Mouse (Mus musculus) ES-CJ7 (cell line): ENCODE measurements around the gene Kcnd3.
"Not testable (repeated sequence)": the region's sequence is repeated elsewhere in the genome, so short reads cannot be mapped to it uniquely, and the experiment has no call there.

Source experiments
- DNase-seq: peaks from one replicate; pipeline ENCODE4 v3.0.0; 2011; ENCODE audit warnings: low read depth, low spot score

The Kcnd3 gene

DNA sequence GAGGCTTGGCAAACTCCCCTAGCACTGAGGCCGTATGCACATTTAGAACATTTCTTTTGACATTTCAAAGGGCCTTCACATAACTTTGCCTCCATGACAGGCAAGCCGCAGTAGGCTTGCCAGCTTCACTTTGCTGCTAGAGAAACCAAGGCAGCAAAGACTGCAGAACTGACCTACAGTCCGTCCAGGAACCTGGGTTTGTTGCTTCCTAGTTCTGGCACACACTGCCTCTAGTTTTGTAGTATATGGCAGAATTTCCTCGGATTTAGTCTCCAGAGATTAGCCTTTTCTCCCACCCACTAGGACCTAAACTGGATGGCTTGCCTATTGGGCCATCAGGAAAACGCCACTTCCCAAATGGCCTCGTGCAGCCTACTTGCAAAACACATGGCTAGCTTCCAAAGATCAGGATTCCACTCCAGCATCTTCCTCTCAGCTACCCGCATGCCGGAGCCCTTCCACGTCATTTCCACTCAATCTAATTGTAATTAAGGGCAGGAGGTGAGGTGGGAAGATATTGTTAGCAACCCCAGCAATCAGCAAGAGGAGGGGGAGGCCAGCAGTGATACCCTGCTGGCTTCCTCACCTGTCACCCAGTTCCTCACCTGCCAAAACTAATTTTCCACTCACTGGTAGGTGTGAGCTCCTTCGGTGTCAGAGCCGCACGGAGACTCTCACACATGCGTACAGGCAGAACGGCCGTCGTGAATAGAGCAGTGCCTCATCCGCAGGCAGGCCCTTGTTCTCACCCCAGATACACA lies 244.4 kb downstream of the Kcnd3 start:
- no peak for DNase-seq

DNA sequence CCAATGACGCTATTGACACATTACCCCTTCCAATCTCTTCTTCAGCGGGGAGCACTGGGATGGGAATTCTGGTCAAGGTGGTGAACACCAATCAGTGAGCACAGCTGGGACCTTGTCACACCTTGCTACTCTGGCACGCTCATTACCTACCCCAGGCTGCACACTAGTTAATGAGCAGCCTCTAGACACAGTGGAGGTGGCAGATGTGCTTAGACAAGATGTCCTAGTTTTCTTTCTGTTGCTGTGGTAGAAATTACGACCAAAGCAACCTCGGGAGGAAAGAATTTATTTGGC lies 245.0 kb downstream of the Kcnd3 start:
- no peak for DNase-seq

DNA sequence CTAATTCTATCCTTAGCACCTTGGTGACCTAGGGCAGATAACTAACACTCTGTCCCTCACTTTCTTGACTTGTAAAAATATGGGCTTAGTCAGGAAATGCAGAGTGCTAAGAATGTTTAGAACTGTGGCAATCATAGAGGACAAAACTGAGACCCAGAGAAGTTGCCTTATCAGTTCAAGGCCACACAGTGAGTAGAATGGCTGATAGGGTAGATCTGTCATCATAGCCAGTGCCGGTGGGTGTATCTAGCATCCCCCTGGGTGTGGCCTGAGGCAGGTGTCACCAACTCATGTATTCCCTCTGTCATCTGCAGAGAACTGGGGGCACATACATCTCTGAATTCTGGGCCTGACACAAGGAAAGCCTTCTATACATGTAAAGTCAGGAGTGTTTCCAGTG lies 246.2 kb downstream of the Kcnd3 start:
- DNase-seq, result no peak

DNA sequence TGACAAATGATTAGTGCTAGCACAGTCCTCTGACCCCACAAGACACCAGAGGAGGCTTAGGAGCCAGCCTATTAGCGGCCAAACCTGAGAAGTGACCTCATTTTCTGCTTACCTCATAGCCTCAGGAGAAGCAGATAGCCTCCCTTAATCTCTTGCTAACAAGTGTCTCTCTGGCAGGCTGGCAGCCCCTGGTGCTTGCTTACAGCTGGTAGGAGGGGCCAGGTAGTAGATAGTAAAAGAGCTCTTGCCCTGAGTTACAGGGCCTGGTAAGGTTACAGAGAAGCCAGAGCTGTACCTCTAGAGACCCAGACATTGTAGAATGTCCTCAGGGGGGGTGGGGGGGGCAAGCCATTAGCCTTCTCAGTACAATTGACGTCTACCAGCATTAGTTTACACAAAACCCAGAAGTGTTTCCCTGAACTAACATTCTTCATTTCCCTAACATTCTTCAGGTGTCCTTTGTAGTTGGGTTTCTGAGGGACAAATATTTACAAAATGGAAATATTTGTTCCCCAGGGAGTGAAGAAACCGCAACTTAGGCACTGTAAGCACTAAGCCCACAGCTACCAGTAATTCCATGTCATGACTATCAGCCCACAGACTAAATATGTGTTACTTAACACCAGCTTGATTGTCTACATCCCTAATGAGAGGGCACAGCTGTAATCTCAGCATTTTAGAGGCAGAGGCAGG lies 247.3 kb downstream of the Kcnd3 start:
- no peak for DNase-seq

DNA sequence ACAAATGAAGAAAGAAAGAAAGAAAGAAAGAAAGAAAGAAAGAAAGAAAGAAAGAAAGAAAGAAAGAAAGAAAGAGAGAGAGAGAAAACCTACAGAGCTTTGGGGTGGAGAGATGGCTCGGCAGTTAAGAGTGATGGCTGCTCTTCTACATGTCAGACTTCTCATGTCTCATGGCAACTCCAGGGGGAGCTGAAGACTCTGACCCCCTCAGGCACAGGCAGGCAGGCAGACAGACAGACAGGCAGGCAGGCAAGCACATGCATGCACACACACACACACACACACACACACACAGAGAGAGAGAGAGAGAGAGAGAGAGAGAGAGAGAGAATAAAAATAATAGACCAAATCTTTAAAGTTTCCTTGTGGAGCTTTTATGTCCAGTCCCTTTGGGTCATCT lies 248.7 kb downstream of the Kcnd3 start:
- not testable (repeated sequence) for DNase-seq

DNA sequence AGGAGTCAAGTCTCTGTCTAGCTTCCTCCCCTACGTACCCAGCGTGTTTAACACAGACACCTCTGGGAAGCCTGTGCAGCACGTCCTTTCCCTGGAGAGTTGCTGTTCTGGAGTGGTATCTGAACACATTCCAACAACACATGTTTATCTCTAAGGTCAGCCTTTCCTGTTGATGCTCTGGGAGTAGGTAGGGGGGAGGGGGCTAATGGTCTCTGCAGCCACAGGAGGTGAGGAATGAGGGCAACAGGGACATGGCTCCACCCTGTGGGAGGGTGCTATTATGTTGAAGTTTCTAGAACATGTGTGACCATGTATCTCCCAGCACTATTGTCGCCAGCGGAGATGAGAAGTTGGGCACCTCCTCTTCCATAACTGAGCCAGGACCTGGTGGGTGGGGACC lies 249.3 kb downstream of the Kcnd3 start:
- DNase-seq, result no peak

DNA sequence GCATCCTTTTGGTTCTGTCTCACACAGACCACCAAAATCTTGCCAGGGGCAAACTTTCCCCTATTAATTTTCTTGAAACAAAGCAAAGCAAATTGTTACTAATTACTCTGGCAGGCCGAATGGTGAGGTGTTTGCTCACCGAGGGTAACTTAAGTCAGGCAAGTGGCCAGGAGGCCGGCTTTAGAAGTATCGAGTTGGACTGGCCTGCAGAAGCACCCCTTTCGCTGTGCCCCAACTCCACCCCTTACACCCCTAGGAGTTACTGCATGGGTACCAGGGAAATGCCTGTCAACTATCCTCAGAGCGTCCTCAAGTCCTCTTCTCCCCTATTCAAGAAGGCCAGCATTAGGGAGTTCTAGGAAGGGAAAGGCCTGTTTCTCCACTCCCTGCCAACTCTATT lies 251.4 kb downstream of the Kcnd3 start:
- DNase-seq, result no peak

DNA sequence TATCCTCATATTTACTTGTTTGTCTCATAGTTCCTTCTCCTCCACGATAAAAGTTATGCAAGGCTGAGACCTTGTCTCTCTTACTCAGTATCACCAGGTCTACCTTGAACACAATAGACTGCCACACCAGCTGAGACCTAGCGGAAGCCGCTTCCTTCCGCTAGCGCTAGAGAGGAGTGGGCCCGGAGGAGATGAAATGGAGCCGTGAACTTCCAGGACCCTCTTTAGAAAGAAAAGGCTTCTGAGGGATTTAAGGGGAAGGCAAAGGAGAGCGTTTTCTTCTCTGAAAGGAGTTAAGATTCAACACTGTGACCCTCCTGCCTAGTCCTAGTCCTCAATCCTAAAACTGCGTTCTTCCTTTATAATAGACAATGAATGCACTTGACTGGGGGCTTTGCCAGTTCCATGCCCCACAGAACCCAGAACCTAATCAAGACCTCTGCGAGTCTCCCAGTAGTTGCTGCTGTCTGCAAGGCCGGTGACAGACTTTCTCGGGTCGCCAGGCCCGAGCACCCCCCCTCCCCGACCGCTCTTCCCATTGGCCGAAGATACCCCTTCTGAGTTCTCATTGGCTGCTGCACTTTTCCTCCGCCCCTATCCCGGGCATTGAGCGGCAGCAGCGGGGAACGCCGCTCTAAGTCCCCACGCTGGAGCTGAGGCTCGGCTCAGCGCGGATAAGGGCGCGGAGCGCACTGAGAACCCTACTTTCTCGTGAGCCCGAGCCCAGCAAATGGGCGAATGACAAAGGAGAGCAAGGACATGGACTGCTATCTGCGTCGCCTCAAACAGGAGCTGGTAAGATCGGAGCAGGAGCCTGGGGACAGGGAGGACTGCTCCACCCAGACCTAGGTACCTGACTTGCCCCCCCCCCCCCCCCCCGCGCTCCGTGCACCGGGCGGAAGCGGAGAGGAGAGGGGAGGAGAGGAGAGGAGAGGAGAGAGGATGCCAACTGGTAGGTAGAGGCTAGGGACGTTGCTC lies 252.2 kb downstream of the Kcnd3 start, which contains the start of gene Inka2:
Inka2 (plus strand) TSS at position 569 of the 978 bp plus-strand sequence.
- DNase-seq, result peak; percentile 82

DNA sequence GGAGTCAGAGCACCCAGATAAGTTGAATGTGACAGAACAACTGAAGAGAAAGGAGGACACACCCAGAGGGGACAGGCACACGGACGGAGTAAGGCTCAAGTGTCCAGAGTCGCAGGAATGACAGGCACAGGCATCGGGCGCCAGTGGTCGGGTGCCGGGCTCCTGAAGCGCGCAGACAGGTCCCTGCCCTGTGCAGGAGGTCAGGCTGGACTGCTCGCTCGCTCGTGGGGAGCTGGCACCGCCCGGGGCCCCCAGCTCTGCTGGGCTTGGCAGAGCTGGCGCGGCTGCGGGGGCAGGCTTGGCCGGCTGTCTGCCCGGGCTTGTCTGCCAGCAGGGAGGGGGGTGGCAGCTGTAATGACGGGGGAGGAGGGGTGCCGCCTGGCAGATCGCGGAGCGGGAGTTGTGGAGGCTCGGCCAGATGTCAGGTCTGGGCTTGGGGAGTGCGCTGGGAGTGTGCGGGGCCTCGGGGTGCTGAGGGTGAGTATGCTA lies 253.0 kb downstream of the Kcnd3 start:
- DNase-seq, result no peak

DNA sequence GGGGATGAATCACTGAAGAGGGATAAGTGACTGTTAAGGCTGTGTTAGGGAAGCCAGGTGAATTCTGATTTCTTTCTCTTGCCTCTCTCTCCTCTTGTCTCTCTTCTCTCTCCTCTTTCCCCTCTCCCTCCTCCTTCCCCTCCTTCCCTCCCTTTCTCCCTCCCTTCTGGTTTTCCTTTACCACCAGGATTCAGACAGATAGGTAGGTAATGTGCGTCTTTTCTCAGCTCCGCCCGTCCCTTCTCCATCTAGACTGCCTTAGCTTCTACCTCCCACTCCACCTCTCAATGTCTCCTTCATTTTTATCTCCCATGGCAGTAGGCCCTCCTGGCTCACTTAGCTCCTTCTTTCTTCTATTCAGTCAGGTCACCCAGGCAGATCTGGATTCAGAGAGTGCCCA lies 253.4 kb downstream of the Kcnd3 start:
- DNase-seq, result no peak

DNA sequence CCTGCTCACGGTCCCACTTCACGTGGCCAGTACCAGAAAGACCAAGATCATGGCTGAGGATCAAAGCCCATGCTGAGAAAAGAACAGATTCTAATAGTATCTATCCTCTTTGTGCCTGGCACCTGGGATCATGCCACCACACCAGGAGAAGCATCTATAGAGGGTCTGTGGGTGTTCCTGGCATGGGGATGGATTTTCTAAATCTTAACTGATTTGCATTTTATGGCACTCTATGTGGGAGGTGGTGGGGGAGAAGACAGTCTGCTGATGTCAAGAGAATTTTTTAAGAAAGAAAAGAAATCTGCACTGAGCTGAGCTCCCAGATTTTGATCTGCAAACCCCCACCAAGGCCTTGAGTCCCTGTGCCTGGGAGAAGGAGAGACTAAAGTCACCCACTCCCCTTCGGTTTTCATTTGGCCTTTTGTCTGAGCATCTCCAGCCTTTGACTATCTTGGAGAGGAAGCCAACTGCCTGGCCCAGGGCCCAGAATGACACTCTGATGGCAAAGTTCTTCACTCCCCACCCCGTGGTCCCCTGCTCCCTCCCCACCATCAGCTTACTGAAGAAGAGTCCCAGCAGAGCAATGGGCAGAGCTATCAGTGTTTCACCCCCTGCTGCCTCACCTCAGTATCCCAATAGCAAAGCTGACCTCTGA lies 254.4 kb downstream of the Kcnd3 start:
- DNase-seq, result no peak

DNA sequence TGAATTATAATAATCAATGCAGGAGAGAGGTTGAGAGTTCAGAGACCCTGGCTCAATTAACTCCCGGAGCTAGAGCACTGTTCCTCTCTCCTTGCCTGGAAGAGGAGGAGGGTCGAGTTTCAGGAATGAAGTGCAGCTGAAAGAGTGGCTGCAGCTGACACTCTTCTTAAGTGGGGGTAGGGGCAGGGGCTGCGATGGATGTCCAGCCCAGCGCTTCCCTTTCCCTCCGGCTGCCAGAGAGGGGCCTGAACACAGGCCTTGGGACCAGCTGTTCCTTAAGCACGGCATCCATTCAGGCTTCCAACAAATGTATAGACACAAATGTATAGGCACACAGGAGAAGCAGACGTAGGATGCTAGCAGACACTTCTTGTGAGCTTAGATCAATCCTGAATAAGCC lies 255.5 kb downstream of the Kcnd3 start:
- no peak for DNase-seq

DNA sequence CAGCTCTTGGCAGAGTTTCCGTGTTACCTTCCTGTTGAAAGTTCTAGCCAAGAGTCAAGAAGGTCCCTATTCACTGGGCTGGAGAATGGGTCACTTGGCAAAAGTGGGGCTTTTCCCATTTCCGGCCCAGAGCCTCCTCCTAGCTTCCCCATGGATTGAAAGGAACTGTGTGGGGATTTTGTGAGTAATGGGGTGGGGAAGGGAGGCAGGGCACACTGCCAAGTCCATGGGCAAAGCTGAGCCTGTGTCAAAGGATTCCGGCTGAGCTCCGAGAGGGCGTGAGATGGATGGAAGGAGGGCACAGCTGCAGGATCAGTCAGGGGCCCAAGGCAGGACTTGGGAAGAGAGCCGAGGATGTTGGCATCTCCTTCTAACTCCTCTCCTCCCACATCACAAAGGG lies 258.1 kb downstream of the Kcnd3 start:
- DNase-seq, result no peak

DNA sequence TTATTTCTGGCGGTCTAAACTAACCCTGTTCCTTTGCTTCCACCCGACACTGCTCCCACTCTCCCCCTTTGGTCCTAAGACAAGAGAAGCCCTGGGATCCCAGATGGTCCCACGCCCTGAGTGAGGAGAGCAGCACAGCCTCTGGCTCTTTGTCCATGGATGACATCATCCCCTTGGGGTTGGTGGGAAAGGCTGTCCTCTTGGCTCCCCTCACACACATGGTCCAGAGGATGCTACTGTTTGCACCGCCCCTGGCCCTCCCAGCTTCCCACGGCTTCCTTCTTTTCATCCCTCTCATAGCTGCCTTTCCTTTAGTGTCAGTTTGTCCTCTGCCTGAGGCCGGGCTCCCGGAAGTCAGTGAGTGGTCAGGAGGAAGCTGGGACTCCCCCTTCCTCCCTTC lies 259.6 kb downstream of the Kcnd3 start:
- DNase-seq, result no peak

DNA sequence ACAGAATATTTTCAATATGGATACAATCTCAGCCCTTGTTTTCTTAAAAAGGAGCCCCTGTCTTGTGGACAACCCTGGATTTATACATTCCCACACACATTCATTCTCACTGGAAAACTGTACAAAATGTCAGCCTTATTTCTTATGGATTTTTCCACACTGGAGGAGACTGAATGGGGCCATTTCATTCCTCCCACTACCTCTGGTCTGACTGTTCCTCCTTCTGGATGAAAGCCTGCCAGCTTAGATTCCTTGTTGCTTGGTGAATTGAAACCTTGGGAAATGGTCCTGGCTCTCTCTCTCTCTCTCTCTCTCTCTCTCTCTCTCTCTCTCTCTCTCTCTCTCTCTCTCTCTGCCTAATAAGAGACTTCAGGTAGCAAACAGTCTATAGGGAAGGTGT lies 260.7 kb downstream of the Kcnd3 start:
- no peak for DNase-seq

DNA sequence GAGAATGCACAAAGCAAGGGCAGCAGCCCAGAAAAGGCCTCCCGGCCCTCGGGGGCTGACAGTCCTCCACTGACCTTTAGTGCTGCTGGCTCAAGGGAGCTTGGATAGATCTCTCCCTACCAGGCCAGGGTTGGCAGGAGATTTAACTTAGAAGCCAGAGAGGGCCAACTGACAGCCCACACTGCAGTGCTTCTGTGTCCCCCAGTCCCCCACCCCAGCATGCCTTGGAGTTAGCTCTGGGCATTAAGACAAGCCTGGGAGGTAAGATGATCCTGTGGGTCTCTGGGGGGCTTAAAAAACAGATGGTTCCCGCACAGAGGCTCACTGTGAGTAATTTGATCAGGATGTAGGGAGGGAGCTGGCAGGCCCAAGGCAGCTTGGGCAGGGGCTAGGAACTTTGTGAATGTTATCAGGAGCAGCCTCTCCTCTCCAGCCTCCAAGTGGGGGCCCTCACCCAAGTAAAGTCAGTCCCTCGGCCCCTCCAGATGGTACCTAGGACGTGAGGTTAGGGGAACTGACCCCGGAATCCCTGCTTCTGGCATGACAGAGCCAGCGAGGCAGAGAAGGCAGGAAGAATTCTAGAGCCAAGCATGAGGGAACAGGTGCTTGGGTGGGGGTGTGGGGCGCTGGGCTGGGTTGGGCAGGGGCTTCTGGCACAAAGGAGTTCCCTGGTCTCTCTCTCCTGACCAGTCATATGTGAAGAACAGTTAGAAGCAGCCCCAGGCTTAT lies 262.1 kb downstream of the Kcnd3 start:
- no peak for DNase-seq

DNA sequence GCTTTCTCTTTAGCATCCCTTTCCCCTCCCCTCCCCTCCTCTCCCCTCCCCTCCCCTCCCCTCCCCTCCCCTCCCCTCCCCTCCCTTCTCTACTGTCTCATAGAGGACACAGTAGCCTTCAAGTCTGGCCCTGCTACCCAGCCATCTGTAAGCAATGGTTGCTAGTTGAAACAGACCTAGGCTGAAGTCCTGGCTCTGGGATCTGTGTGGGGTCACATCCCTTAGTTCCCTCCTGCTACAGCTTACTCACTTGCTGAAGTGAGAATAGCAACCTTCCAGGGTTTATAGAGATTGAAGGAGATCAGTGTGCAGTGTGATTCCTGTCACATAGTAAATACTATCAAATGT lies 262.7 kb downstream of the Kcnd3 start:
- DNase-seq, result no peak

DNA sequence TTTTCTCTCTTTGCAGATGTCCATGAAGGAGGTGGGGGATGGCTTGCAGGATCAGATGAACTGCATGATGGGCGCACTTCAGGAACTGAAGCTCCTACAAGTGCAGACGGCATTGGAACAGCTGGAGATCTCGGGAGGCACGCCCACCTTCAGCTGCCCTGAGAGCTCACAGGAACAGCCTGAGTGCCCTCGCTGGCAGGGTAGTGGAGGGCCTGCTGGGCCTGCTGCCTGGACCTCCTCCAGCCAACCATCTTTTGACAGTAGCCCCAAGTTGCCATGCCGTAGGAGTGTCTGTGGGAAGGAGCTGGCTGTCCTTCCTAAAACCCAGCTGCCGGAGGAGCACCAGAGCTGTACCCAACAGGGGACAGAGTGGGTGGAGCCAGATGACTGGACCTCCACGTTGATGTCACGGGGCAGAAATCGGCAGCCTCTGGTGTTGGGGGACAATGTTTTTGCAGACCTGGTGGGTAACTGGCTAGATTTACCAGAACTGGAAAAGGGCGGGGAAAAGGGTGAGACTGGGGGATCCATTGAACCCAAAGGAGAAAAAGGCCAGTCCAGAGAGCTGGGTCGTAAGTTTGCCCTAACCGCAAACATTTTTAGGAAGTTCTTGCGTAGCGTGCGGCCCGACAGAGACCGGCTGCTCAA lies 264.3 kb downstream of the Kcnd3 start:
- DNase-seq, result no peak

DNA sequence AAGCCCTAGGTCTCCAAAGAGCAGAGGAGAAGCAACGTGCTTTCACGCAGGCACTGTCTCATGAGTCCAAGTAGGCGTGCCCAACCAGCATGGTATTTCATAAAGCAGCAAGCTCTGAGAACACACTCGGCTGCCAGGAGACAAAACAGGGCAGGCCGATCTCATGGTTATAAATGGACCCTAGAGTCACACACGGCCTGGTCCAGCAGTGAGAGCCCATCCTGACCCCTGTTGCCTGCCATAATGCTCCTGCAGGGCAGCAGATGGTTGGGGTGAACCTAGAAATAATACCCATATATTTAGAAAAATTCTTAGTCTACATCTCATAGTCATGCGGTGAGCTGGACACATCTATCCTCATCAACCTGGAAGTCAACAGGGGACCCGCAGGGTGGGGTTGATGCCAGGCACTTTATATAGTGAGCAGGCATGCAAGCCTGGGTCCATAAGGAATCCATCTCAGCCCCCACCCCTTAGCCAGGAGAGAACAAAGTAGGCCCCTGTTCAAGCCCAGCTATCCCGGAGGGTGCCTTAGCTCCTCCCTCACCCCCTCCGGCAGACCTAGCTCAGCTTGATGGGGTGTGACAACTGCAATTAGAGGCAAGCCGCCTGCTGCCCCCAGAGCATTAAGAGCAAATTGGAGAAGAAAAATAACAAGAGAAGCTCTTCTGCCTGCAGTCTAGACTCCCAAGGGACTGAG lies 265.9 kb downstream of the Kcnd3 start:
- no peak for DNase-seq

DNA sequence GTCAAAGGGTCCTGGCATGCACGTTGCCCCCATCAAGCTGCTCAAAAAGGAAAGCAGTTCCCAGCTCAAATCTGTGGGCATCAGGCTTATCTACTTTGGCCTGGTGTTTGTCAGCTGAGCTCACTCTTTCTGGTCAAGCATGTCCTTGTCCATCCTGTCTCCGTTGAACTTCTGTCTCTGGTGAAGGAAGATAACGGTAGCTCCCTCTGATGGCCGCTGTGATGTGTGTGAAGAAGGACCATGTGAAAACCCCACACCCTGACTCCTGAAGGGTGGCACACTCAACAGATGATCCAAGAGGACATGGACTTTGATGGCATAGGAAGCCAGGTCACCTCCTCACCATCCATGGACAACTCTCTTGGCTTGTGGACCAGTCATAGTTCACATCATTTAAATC lies 266.6 kb downstream of the Kcnd3 start:
- DNase-seq, result no peak
